Mouse (Mus musculus): Measurements from ENCODE around the gene Fam189a1. TPM values are rescaled to one million over a fixed set of nuclear protein-coding genes. Genes with fewer than 3 reads are reported as not detected.

The Fam189a1 gene
- 0.82 and 1.5 TPM in 2 replicates for polyA plus RNA-seq (2015; fragmentation: Nextera tagmentation; extraction: Ambion mirVana)

GRCm38 (mm10) chr7:65156514-65156911 is at the start of gene Fam189a1:
Gene Fam189a1 (minus strand): TSS chr7:65156570.

GRCm38 (mm10) chr7:64872743-64873241 is 283.6 kb downstream of the Fam189a1 start, which contains the start of gene Nsmce3:
Gene Nsmce3 (minus strand): TSS chr7:64872997.

Small RNA genes within 50 kb of the gene (microRNA-seq; reads per million reads assigned to microRNA genes)
- not detected for gene Gm25249

All from urinary bladder, postnatal 0 days (tissue).